Comparison of ENCODE assay signal across 10 mouse cellular contexts in the genomic region with DNA sequence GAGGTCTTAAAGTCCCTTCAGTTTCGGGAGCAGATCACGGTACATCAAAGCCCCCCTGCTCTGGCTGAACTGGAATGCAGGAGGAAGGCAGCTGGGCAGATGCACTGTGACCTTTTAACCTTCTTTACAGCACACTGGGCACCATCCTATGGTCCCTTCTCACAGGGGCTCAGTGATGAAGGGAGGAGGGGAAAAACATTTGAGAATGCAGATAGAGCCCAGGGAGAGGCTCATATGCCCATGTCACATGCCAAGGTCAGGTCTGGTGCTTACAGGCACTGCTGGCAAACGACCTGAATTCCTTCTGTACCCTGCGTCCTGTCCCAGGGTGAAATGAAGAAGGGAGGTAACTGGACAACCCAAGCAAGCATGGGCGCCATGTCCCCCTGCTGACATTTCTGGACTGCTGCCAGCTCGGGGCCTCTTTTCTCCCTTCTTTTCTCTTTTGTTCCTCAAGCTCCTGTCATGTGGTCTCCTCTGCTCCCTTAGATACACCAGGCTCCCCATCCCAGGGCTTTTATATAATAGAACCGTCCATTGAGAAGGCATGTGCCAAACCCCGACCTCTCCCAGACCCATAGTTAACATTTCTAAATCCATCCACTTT. TPM values are rescaled to one million over a fixed set of nuclear protein-coding genes. Genes with fewer than 3 reads are reported as not detected.
DNase-seq lines count a peak whose midpoint lies in the region; ATAC-seq and TF ChIP-seq lines count a peak whose summit lies in the region.
"Had no signal": no experiment of that assay in that cellular context is flagged by ENCODE, and none has a peak within 500 bp of the region (broad histone marks: within the 10 kb centered on the region; RNA-seq: fewer than 3 reads in every experiment).

No protein-coding gene starts in this region.

- no peak for TF ChIP-seq EP300 in heart, adult 2 months (IDR thresholded peaks at IDR 0.05; ENCODE audit: insufficient read depth, low read depth, low read length)
- no peak for TF ChIP-seq EP300 in heart, postnatal 0 days (IDR thresholded peaks at IDR 0.05; ENCODE audit: low read depth)

- H3K9ac ChIP-seq in heart, adult 2 months (ENCODE audit: low read depth, low read length) = no peak overlapping the region
- no peak overlapping the region for H3K9ac ChIP-seq in heart, postnatal 0 days (replicated peaks; ENCODE audit: low read depth, low read length)
- H3K9ac ChIP-seq in midbrain, embryonic 11.5 days (ENCODE audit: low read length) = 0 out of 2 replicates have a peak overlapping the region, but pooled peaks have one; percentile 7

- H3K9me3 ChIP-seq in heart, embryonic 10.5 days = no peaks in the 10 kb centered on the region
- H3K9me3 ChIP-seq in heart, postnatal 0 days (replicated peaks; ENCODE audit: control insufficient read depth, low read length) = no peaks in the 10 kb centered on the region
- no peaks in the 10 kb centered on the region for H3K9me3 ChIP-seq in midbrain, embryonic 11.5 days (ENCODE audit: control insufficient read depth, low read length)

- H3K4me1 ChIP-seq in heart, embryonic 10.5 days = peaks cover 51% of the 10 kb centered on the region
- peaks cover 16% of the 10 kb centered on the region for H3K4me1 ChIP-seq in heart, adult 2 months (ENCODE audit: control insufficient read depth, insufficient read depth, low read length)
- H3K4me1 ChIP-seq in heart, postnatal 0 days (ENCODE audit: control insufficient read depth, insufficient read depth) = peaks cover 38% of the 10 kb centered on the region
- H3K4me1 ChIP-seq in midbrain, embryonic 11.5 days (ENCODE audit: control insufficient read depth, insufficient read depth, low read length) = peaks cover 16% of the 10 kb centered on the region
- H3K4me1 ChIP-seq in cerebellum, adult 2 months (ENCODE audit: control insufficient read depth, insufficient read depth, low read length) = no peaks in the 10 kb centered on the region

- no peaks in the 10 kb centered on the region for H3K79me2 ChIP-seq in heart, adult 2 months (replicated peaks; ENCODE audit: control insufficient read depth, insufficient read depth, low read length)

- H3K27me3 ChIP-seq in heart, embryonic 10.5 days (ENCODE audit: insufficient read depth, poor library complexity, severe bottlenecking) = no peaks in the 10 kb centered on the region
- no peaks in the 10 kb centered on the region for H3K27me3 ChIP-seq in heart, adult 2 months (ENCODE audit: control insufficient read depth, insufficient read depth, low read length)
- H3K27me3 ChIP-seq in heart, postnatal 0 days (ENCODE audit: control insufficient read depth, insufficient read depth, low read length) = no peaks in the 10 kb centered on the region
- H3K27me3 ChIP-seq in midbrain, embryonic 11.5 days (ENCODE audit: control insufficient read depth, insufficient read depth, low read length) = no peaks in the 10 kb centered on the region
- no peaks in the 10 kb centered on the region for H3K27me3 ChIP-seq in cerebellum, adult 2 months (ENCODE audit: control insufficient read depth, insufficient read depth, low read length)

- peak; percentile 77 for ATAC-seq in heart, postnatal 0 days (ENCODE audit: insufficient read depth, low read depth)
- ATAC-seq in midbrain, embryonic 11.5 days (ENCODE audit: low FRiP score) = peak; percentile 40

- no peak for TF ChIP-seq POLR2A in heart, adult 2 months (IDR thresholded peaks at IDR 0.05; ENCODE audit: insufficient read depth, low read depth, low read length)
- TF ChIP-seq POLR2A in cerebellum, adult 2 months (IDR thresholded peaks at IDR 0.05; ENCODE audit: borderline replicate concordance, insufficient read depth, low read length) = no peak

- intact Hi-C loops in heart, adult 2 months (cut with DNase I) = no loop called here

- 56% methylated on average over 8 of the region's 8 CpGs for WGBS in heart, embryonic 10.5 days
- WGBS in heart, adult 2 months = 59% methylated on average over 8 of the region's 8 CpGs
- WGBS in heart, postnatal 0 days = 35% methylated on average over 8 of the region's 8 CpGs
- 22% methylated on average over 8 of the region's 8 CpGs for WGBS in midbrain, embryonic 11.5 days
- WGBS in cerebellum, adult 2 months = 26% methylated on average over 8 of the region's 8 CpGs

- no peak for DNase-seq in heart, embryonic 10.5 days (ENCODE audit: low spot score)
- no peak for DNase-seq in heart, adult 2 months
- DNase-seq in embryo, embryonic 10.5 days (ENCODE audit: low spot score) = peak; percentile 65
- peak; percentile 35 for DNase-seq in heart, postnatal 0 days (ENCODE audit: low spot score)
- DNase-seq in midbrain, embryonic 11.5 days (ENCODE audit: low spot score, missing footprints) = peak; percentile 92
- DNase-seq in right cerebral cortex, adult 18-20 months = no peak
- DNase-seq in layer of hippocampus, postnatal 14 days (ENCODE audit: low spot score in 2 of 2) = no peak
- DNase-seq in cerebellum, adult 2 months = no peak
- DNase-seq: adrenal gland, postnatal 10 days; kidney, adult 11 months had no signal

- no peak overlapping the region for H3K4me3 ChIP-seq in heart, embryonic 10.5 days
- no peak overlapping the region for H3K4me3 ChIP-seq in heart, adult 2 months
- H3K4me3 ChIP-seq in heart, postnatal 0 days (ENCODE audit: low read depth, low read length) = no peak overlapping the region
- H3K4me3 ChIP-seq in midbrain, embryonic 11.5 days (ENCODE audit: low read depth, low read length) = no peak overlapping the region
- H3K4me3 ChIP-seq in cerebellum, adult 2 months (replicated peaks; ENCODE audit: insufficient read depth, low read depth, low read length) = no peak overlapping the region

- no peaks in the 10 kb centered on the region for H3K36me3 ChIP-seq in heart, embryonic 10.5 days
- no peaks in the 10 kb centered on the region for H3K36me3 ChIP-seq in heart, adult 2 months (ENCODE audit: control insufficient read depth, insufficient read depth, low read length)
- no peaks in the 10 kb centered on the region for H3K36me3 ChIP-seq in heart, postnatal 0 days (replicated peaks; ENCODE audit: control insufficient read depth, insufficient read depth, low read length)
- H3K36me3 ChIP-seq in midbrain, embryonic 11.5 days (ENCODE audit: control insufficient read depth, insufficient read depth, low read length) = no peaks in the 10 kb centered on the region

- peak overlapping the region; percentile 49 for H3K27ac ChIP-seq in heart, embryonic 10.5 days
- no peak overlapping the region; the same call in none of the 2 replicates for H3K27ac ChIP-seq in heart, adult 2 months
- peak overlapping the region; percentile 55 for H3K27ac ChIP-seq in heart, postnatal 0 days (ENCODE audit: low read depth)
- peak overlapping the region; percentile 40 for H3K27ac ChIP-seq in midbrain, embryonic 11.5 days (ENCODE audit: low read depth, low read length)
- H3K27ac ChIP-seq in cerebellum, adult 2 months (ENCODE audit: insufficient read depth, low read length) = no peak overlapping the region

- no peak overlapping the region for H3K4me2 ChIP-seq in heart, postnatal 0 days (ENCODE audit: low read depth, low read length)
- 0 out of 2 replicates have a peak overlapping the region, but pooled peaks have one; percentile 1 for H3K4me2 ChIP-seq in midbrain, embryonic 11.5 days

- TF ChIP-seq CTCF in heart, adult 2 months (IDR thresholded peaks at IDR 0.05) = no peak
- no peak for TF ChIP-seq CTCF in heart, postnatal 0 days (IDR thresholded peaks at IDR 0.05; ENCODE audit: low read depth)
- TF ChIP-seq CTCF in cerebellum, adult 2 months (IDR thresholded peaks at IDR 0.05; ENCODE audit: borderline replicate concordance, insufficient read depth, low read depth, low read length) = no peak

RNA-seq across cellular contexts. Expression of a gene that starts 49.0 kb away (rescaled TPM):
- 4.8 and 7.3 TPM in 2 replicates for polyA plus RNA-seq in heart, embryonic 10.5 days (2016; fragmentation: Nextera tagmentation; extraction: Ambion mirVana)
- 10 to 100 TPM; 13.6 to 13.7 TPM for total RNA-seq in heart, adult 2 months (2021)
- 14.5 and 21.9 TPM in 2 replicates for polyA plus RNA-seq in heart, adult 2 months (2012; rRNA removed)
- 10.3 and 11.4 TPM in 2 replicates for total RNA-seq in heart, postnatal 0 days (2014; rRNA removed; ENCODE audit: low replicate concordance)
- polyA plus RNA-seq in heart, postnatal 0 days (2015; fragmentation: Nextera tagmentation; extraction: Ambion mirVana) = 4.6 and 5.7 TPM in 2 replicates
- 4.3 TPM in 2 replicates for polyA plus RNA-seq in midbrain, embryonic 11.5 days (2014; fragmentation: Nextera tagmentation; extraction: Ambion mirVana)
- total RNA-seq in layer of hippocampus, postnatal 14 days (2021) = 1 to 10 TPM; 1.9 to 3.2 TPM
- polyA plus RNA-seq in cerebellum, adult 2 months (2012; rRNA removed) = 2.2 and 2.5 TPM in 2 replicates

Comparison
In these comparisons a context has a peak if more than half of its experiments do, and no peak if none do; other contexts are left out.
1. DNase-seq: peak in embryo, embryonic 10.5 days (single experiment), heart, postnatal 0 days (single experiment) and midbrain, embryonic 11.5 days (single experiment); none in heart, embryonic 10.5 days (single experiment), heart, adult 2 months (0 of 2), right cerebral cortex, adult 18-20 months (single experiment), layer of hippocampus, postnatal 14 days (0 of 2) and cerebellum, adult 2 months (0 of 2).
2. H3K27ac ChIP-seq: peak in heart, embryonic 10.5 days (single experiment), heart, postnatal 0 days (single experiment) and midbrain, embryonic 11.5 days (single experiment); none in heart, adult 2 months (single experiment) and cerebellum, adult 2 months (single experiment).